Mouse (Mus musculus) forebrain, embryonic 16.5 days (tissue): ENCODE measurements at regions not wholly inside any gene's neighbourhood (a gene's known extent, or its start where the extent isn't known, plus 50 kb on each side); places are given as distances from the start of the nearest gene placed in this dataset.

Source experiments
- ATAC-seq: fragments of 200-750 bp; cut with Nextera tagmentation; 2 replicates; pipeline ENCODE4 v1.8.0; 2017; ENCODE audit warnings: mild to moderate bottlenecking, moderate library complexity
- H3K27ac ChIP-seq: fragments of 300-500 bp; sonication (generic); 2 replicates; pipeline ENCODE4 v1.5.1; 2014; ENCODE audit warnings: low read length, control low read depth
- H3K27me3 ChIP-seq: fragments of 300-500 bp; sonication (generic); replicated peaks from 2 replicates; pipeline ENCODE4 v1.6.1; 2014; ENCODE audit warnings: low read length; ENCODE audit not compliant: control insufficient read depth, insufficient read depth
- H3K36me3 ChIP-seq: fragments of 300-500 bp; sonication (generic); 2 replicates; pipeline ENCODE4 v1.6.1; 2014; ENCODE audit not compliant: control insufficient read depth, insufficient read depth
- H3K4me1 ChIP-seq: fragments of 300-500 bp; sonication (generic); replicated peaks from 2 replicates; pipeline ENCODE4 v1.6.1; 2014; ENCODE audit warnings: low read length; ENCODE audit not compliant: control insufficient read depth, insufficient read depth
- H3K4me2 ChIP-seq: fragments of 300-500 bp; sonication (generic); 2 replicates; pipeline ENCODE4 v1.6.1; 2014; ENCODE audit warnings: mild to moderate bottlenecking, low read length, control low read depth
- H3K4me3 ChIP-seq: fragments of 300-500 bp; sonication (generic); replicated peaks from 2 replicates; pipeline ENCODE4 v1.5.1; 2014; ENCODE audit warnings: mild to moderate bottlenecking, low read length, control low read depth
- H3K9ac ChIP-seq: fragments of 300-500 bp; sonication (generic); replicated peaks from 2 replicates; pipeline ENCODE4 v1.6.1; 2014; ENCODE audit warnings: low read depth, low read length, control low read depth
- H3K9me3 ChIP-seq: fragments of 300-500 bp; sonication (generic); 2 replicates; pipeline ENCODE4 v1.6.1; 2016; ENCODE audit warnings: low read length; ENCODE audit not compliant: control insufficient read depth
- WGBS: fragments of 180-500 bp; shearing (Covaris S2); extraction: QIAGEN DNeasy Blood & Tissue Kit; methylation state at CpG from one replicate; pipeline ENCODE4 v1.1.7; 2014; 5-methylcytosine and 5-hydroxymethylcytosine counted together

DNA sequence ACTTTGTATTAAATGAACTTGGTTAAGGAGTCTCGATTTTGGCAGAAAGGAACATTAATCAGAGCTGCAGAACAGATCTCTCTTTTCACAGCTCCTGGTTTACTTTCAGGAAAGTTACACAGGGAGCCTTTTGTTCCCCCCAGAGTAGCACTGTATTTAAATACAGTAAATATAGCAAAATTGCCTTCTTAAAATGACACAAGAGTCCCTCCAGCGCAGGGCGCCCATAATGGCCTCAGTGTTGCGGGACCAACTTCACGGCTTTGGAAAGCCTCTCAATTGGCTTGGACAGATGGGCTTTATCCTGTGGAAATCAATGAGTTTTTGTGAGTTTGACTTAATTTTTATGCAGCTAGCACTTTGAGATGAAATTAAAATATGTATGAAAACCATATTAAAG is 588.3 kb upstream of the Sall1 start:
- no peak for ATAC-seq
- no peaks in the 10 kb centered on the region for H3K36me3 ChIP-seq
- H3K27me3 ChIP-seq = no peaks in the 10 kb centered on the region
- no peak overlapping the region for H3K4me2 ChIP-seq
- H3K9me3 ChIP-seq = no peaks in the 10 kb centered on the region
- H3K4me3 ChIP-seq = no peak overlapping the region
- H3K4me1 ChIP-seq = no peaks in the 10 kb centered on the region
- 24% methylated on average over 5 of the region's 5 CpGs for WGBS
- H3K27ac ChIP-seq = no peak overlapping the region
- no peak overlapping the region for H3K9ac ChIP-seq

DNA sequence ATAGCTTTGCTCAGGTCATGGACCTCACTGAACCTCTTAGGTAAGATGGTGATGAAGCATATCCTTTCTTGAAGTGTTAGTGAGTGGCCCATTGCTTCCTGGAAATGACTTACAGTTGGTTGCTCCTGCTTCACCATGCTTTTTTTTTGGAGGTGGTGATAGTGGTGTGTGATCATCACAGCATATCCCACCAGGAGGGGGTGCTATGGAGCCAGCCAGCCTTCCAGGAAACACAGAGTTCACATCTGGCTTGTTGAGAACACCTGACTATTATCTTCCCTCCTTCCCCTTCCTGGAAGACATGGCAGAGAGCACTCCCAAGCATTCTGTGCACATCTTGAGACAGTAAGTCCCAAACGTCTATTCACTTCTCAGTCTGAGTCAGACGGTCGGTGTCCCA is 586.6 kb upstream of the Sall1 start:
- no peaks in the 10 kb centered on the region for H3K4me1 ChIP-seq
- no peak overlapping the region for H3K27ac ChIP-seq
- no peak overlapping the region for H3K4me3 ChIP-seq
- H3K36me3 ChIP-seq = no peaks in the 10 kb centered on the region
- no peak for ATAC-seq
- 84% methylated on average over 3 of the region's 3 CpGs for WGBS
- H3K4me2 ChIP-seq = no peak overlapping the region
- no peak overlapping the region for H3K9ac ChIP-seq
- no peaks in the 10 kb centered on the region for H3K27me3 ChIP-seq
- H3K9me3 ChIP-seq = no peaks in the 10 kb centered on the region

DNA sequence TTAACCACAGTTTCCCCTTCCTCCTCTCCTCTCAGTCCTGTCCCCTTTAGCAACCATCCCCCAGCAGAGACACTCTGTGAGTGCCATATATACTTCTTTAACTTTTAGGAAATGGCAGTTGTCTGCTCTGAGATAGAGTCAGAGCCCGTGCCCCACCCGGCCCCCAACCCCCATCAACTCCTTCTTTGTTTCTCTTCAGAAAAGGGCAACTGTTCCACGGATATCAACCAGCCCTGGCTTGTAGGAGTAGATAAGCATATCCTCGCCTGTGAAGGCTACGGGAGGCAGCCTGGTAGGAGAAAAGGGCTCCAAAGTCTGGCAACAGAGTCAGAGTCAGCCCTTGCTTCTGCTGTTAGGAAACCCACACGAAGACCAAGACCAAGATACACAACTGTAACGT is 574.1 kb upstream of the Sall1 start:
- no peaks in the 10 kb centered on the region for H3K9me3 ChIP-seq
- no peak overlapping the region for H3K4me3 ChIP-seq
- 87% methylated on average over 7 of the region's 7 CpGs for WGBS
- no peak overlapping the region for H3K4me2 ChIP-seq
- no peaks in the 10 kb centered on the region for H3K4me1 ChIP-seq
- no peaks in the 10 kb centered on the region for H3K36me3 ChIP-seq
- H3K27me3 ChIP-seq = no peaks in the 10 kb centered on the region
- H3K9ac ChIP-seq = no peak overlapping the region
- no peak overlapping the region for H3K27ac ChIP-seq
- no peak for ATAC-seq

DNA sequence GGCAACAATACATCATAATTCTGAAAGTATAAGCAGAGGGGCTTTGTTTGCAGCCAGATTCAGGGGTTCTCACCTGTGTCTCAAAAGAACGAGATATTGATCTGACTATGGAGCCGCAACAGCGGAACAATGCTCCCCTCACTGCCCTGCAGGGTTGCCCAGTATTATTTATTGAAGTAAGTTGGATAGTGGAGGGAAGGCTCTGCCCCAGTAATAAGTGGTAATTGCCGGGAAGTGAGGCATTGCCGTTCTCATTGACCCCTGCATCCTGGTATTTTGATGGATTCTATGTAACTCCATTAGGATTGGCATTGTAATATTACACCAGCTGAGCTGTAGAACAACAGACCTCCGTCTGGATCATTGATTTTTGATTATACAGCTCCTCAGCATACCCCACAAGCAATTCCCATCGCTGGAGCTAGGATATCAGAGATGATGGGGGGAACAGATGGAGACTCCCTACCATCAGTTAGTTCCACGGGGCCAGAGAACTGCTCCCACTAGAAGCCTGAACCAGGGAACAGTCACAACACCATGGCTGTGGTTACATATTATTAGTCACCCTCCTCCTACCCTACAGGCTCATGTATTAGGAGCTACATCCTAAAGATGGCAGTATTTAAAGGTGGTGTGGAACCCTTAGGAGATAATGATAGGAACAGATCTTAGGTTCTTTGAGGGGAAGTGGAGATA is 572.0 kb upstream of the Sall1 start:
- no peak for ATAC-seq
- no peak overlapping the region for H3K27ac ChIP-seq
- WGBS = 78% methylated on average over 8 of the region's 8 CpGs
- H3K9ac ChIP-seq = no peak overlapping the region
- H3K9me3 ChIP-seq = no peaks in the 10 kb centered on the region
- no peaks in the 10 kb centered on the region for H3K36me3 ChIP-seq
- no peak overlapping the region for H3K4me3 ChIP-seq
- no peak overlapping the region for H3K4me2 ChIP-seq
- no peaks in the 10 kb centered on the region for H3K4me1 ChIP-seq
- no peaks in the 10 kb centered on the region for H3K27me3 ChIP-seq

DNA sequence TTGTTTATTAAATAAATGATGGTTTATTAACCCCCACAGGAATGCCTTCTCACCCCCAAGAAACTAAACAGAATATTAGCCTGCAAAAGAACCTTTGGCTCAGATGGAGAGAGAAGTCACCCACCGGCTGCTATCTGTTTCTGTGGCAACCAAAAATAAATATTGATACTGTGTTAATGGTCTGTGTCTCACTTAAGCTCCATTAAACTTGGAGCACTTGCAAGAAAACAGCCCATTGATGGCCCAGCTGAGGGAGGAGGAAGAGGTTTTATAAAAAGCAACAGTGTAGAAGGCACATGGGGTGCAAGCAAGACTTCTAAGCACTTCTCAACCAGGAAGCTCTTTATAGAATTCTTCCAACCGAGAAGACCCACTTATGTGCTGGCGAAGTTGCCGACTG is 565.1 kb upstream of the Sall1 start:
- 73% methylated on average over 4 of the region's 4 CpGs for WGBS
- no peaks in the 10 kb centered on the region for H3K4me1 ChIP-seq
- H3K27ac ChIP-seq = no peak overlapping the region
- H3K4me2 ChIP-seq = no peak overlapping the region
- no peak overlapping the region for H3K9ac ChIP-seq
- ATAC-seq = no peak
- no peaks in the 10 kb centered on the region for H3K36me3 ChIP-seq
- H3K9me3 ChIP-seq = no peaks in the 10 kb centered on the region
- no peaks in the 10 kb centered on the region for H3K27me3 ChIP-seq
- H3K4me3 ChIP-seq = no peak overlapping the region

DNA sequence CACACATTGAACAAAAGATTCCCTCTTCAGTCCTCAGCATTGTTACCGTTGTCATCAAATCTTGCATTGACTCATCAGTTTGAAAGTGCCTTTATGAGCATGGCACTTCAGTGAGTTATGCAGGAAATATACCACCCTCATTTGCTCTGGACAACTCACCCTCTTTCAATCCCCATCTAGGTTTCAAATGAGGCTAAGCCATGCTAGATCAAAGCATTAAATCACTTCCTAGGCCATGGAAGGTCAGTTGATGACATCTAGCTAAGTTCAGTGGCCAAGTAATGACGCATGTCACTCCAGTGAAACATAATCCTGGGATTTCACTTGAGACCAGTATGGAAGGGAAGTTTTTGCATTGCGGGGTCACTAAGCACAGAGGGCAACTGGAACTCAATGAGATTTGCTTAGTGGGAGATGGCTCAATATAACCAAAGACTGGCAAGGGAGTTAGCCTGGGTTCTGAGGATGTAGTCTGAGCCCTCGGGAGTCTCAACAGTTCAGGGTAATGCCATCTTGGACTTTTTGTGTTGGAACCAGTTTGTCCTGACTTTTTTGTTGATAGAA is 562.0 kb upstream of the Sall1 start:
- 95% methylated on average over 4 of the region's 4 CpGs for WGBS
- Histone ChIP-seq H3K27ac (no peak overlapping the region), H3K27me3 (no peaks in the 10 kb centered on the region), H3K9ac (no peak overlapping the region), H3K4me1 (no peaks in the 10 kb centered on the region), H3K4me2 (no peak overlapping the region), H3K9me3 (no peaks in the 10 kb centered on the region), H3K4me3 (no peak overlapping the region), H3K36me3 (no peaks in the 10 kb centered on the region)
- ATAC-seq = no peak

DNA sequence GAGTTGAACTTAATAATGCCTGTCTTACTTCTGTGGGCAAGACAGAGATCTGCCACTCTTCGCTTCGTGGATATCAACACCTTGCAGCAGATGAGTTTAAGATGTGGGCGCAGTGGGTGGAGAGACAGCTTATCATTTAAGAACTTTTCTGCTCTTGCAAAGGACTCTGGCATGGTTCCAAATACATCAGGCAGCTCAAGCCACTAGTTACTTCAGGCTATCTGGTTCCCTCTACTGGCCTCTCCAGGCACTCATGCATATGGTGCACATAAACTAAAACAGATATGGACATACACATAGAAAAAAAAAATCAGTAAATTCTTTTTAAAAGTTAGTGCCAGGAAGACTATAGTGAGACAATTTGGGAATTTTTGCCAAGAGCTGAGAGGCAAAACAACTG is 560.5 kb upstream of the Sall1 start:
- WGBS = 98% methylated on average over 3 of the region's 3 CpGs
- no peaks in the 10 kb centered on the region for H3K9me3 ChIP-seq
- no peaks in the 10 kb centered on the region for H3K27me3 ChIP-seq
- H3K4me3 ChIP-seq = no peak overlapping the region
- H3K4me2 ChIP-seq = no peak overlapping the region
- no peak for ATAC-seq
- no peaks in the 10 kb centered on the region for H3K36me3 ChIP-seq
- no peak overlapping the region for H3K27ac ChIP-seq
- H3K4me1 ChIP-seq = no peaks in the 10 kb centered on the region
- H3K9ac ChIP-seq = no peak overlapping the region

DNA sequence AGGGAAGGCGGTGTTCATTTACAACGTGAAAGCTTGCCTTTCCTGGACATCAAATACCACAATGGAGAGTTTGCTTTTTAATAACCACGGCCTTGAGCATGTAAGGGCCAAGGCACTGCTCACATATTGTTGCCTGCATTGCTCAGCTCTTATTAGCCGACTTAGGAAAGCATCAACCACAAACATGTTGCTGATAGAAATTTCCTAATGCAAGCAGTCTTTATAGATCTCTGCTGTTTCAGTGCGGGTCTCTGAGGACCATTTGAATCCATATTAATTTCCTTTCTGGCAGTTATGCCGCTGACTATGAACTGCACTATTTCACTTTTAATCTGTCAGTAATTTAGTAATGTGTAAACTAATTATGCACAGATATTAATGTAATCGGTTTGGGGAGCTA is 552.4 kb upstream of the Sall1 start:
- no peaks in the 10 kb centered on the region for H3K9me3 ChIP-seq
- no peaks in the 10 kb centered on the region for H3K4me1 ChIP-seq
- H3K4me2 ChIP-seq = no peak overlapping the region
- 83% methylated on average over 7 of the region's 7 CpGs for WGBS
- ATAC-seq = no peak
- no peaks in the 10 kb centered on the region for H3K27me3 ChIP-seq
- H3K27ac ChIP-seq = no peak overlapping the region
- no peaks in the 10 kb centered on the region for H3K36me3 ChIP-seq
- no peak overlapping the region for H3K9ac ChIP-seq
- H3K4me3 ChIP-seq = no peak overlapping the region

DNA sequence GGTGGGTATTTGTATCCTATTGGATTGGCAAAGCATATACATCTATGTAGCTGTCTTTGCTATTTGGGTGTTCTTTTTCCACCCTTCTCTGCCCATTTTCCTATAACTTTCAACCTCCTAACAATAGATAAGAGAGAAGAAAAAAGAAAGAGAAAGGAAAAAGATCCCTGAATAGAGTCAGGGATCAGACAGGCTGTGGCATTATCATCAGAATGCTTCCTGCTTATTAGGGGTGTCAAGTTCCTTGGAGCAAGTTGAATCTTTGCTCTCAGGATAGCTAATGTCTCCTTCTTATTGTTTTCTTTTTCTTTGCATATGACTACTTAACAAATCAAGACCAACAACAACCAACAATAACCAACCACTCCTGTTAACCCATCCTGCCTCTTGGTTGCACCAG is 539.1 kb upstream of the Sall1 start:
- H3K9me3 ChIP-seq = no peaks in the 10 kb centered on the region; the same call in 1 of the 2 replicates
- no peak overlapping the region for H3K27ac ChIP-seq
- H3K4me1 ChIP-seq = no peaks in the 10 kb centered on the region
- no peaks in the 10 kb centered on the region for H3K36me3 ChIP-seq
- H3K4me2 ChIP-seq = no peak overlapping the region
- no peak overlapping the region for H3K9ac ChIP-seq
- H3K4me3 ChIP-seq = no peak overlapping the region
- no peaks in the 10 kb centered on the region for H3K27me3 ChIP-seq
- no peak for ATAC-seq

DNA sequence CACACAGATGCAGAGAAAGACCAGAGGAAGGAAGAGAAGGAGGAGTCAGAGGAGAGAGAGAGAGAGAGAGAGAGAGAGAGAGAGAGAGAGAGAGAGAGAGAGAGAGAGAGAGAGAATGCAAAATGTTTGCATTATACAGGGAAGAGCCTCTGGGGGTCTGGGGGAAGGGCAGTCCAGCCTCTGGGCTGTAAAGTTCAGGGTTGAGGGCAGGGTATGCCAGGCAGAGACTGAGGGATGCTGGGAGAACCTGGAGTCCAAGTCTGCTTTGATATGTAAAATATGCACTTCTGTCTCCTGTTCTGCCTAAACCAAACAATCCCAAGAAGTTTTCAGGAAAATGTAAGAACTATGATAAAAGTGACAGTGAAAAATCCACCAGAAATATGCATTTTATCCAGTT is 538.6 kb upstream of the Sall1 start:
- Histone ChIP-seq H3K27ac (no peak overlapping the region), H3K36me3 (no peaks in the 10 kb centered on the region), H3K27me3 (no peaks in the 10 kb centered on the region), H3K4me3 (no peak overlapping the region), H3K9ac (no peak overlapping the region), H3K4me2 (no peak overlapping the region), H3K4me1 (no peaks in the 10 kb centered on the region), H3K9me3 (no peaks in the 10 kb centered on the region; the same call in 1 of the 2 replicates)
- ATAC-seq = no peak
